Mouse (Mus musculus) limb, embryonic 10.5 days (tissue): Measurements from ENCODE around the gene Tmem59. TPM values are rescaled to one million over a fixed set of nuclear protein-coding genes. Genes with fewer than 3 reads are reported as not detected.

Source experiments
- DNase-seq: peaks from one replicate; pipeline ENCODE4 v3.0.0-alpha.2; 2017; ENCODE audit warnings: low spot score
- H3K27ac ChIP-seq: fragments of 300-500 bp; sonication (generic); 2 replicates; pipeline ENCODE4 v1.5.1; 2016; ENCODE audit warnings: mild to moderate bottlenecking
- H3K27me3 ChIP-seq: fragments of 300-500 bp; sonication (generic); 2 replicates; pipeline ENCODE4 v1.6.1; 2016; ENCODE audit warnings: low read depth, mild to moderate bottlenecking; ENCODE audit not compliant: poor library complexity, severe bottlenecking
- H3K36me3 ChIP-seq: fragments of 300-500 bp; sonication (generic); 2 replicates; pipeline ENCODE4 v1.6.1; 2016; ENCODE audit warnings: mild to moderate bottlenecking, moderate library complexity
- H3K4me1 ChIP-seq: fragments of 300-500 bp; sonication (generic); 2 replicates; pipeline ENCODE4 v1.6.1; 2016
- H3K4me3 ChIP-seq: fragments of 300-500 bp; sonication (generic); 2 replicates; pipeline ENCODE4 v1.5.1; 2016; ENCODE audit warnings: mild to moderate bottlenecking, moderate library complexity
- H3K9me3 ChIP-seq: fragments of 300-500 bp; sonication (generic); replicated peaks from 2 replicates; pipeline ENCODE4 v1.6.1; 2016; ENCODE audit warnings: mild to moderate bottlenecking
- WGBS: fragments of 180-500 bp; shearing (Covaris S2); methylation state at CpG from one replicate; pipeline ENCODE4 v1.1.7; 2016; 5-methylcytosine and 5-hydroxymethylcytosine counted together
- polyA plus RNA-seq: library from polyadenylated mRNA; unstranded; fragments of >200 nt; fragmentation: Nextera tagmentation; extraction: Ambion mirVana; gene quantifications from 2 replicates; pipeline ENCODE4 v1.2.1, GENCODE M21; 2016

The Tmem59 gene
- polyA plus RNA-seq, 1 experiment from 2014 or later: 274 TPM

GRCm38 (mm10) chr4:107250494-107250893, 72.3 kb downstream of the Tmem59 start:
- no peak overlapping the region for H3K4me3 ChIP-seq
- no peaks in the 10 kb centered on the region for H3K9me3 ChIP-seq
- peaks cover 46% of the 10 kb centered on the region for H3K4me1 ChIP-seq
- DNase-seq: peak; percentile 33
- H3K27me3 ChIP-seq: no peaks in the 10 kb centered on the region
- no peak overlapping the region for H3K27ac ChIP-seq
- 37% methylated on average over 4 of the region's 4 CpGs for WGBS
- H3K36me3 ChIP-seq: peaks cover 15% of the 10 kb centered on the region

Other genes with a start within 250 kb of the Tmem59 start
- gene Mrpl37, start 111.5 kb upstream of the Tmem59 start, polyA plus RNA-seq: 145 and 167 TPM in 2 replicates
- 11.7 and 12.6 TPM in 2 replicates for gene Cyb5rl, start 111.4 kb upstream of the Tmem59 start, polyA plus RNA-seq
- gene Cdcp2, start 81.5 kb upstream of the Tmem59 start, polyA plus RNA-seq: 0.11 TPM in 1 of 2 replicates, not detected in the other
- gene Tceanc2, start 717 bp downstream of the Tmem59 start, polyA plus RNA-seq: 22.9 and 30.2 TPM in 2 replicates
- gene Ldlrad1, start 30.8 kb downstream of the Tmem59 start, polyA plus RNA-seq: not detected in 2 replicates
- gene Lrrc42, start 75.1 kb downstream of the Tmem59 start, polyA plus RNA-seq: 75.1 and 89.6 TPM in 2 replicates
- 23.4 and 24.6 TPM in 2 replicates for gene Hspb11, start 75.2 kb downstream of the Tmem59 start, polyA plus RNA-seq
- not detected in 2 replicates for gene Dio1, start 128.8 kb downstream of the Tmem59 start, polyA plus RNA-seq
- gene Yipf1, start 136.0 kb downstream of the Tmem59 start, polyA plus RNA-seq: 38.8 and 42.3 TPM in 2 replicates
- 53.0 and 54.5 TPM in 2 replicates for gene Ndc1, start 189.4 kb downstream of the Tmem59 start, polyA plus RNA-seq